Mouse (Mus musculus) neutrophil, adult 83 days (primary cell): Measurements from ENCODE around the gene Mta1. TPM values are rescaled to one million over a fixed set of nuclear protein-coding genes. Genes with fewer than 3 reads are reported as not detected.

Experiments used
- total RNA-seq, 2 experiments: library from RNA; stranded (reverse); gene quantifications; one replicate each; pipeline ENCODE4 v1.2.4; 2023

Gene Mta1
- 10 to 100 TPM; 27.7 to 27.9 TPM for total RNA-seq

GRCm38 (mm10) chr12:113097749-113098281 lies at the start of gene Mta1:
Gene Mta1, plus strand, starts transcription at chr12:113098278.

GRCm38 (mm10) chr12:113074329-113075062 lies 23.6 kb upstream of the Mta1 start, which contains the start of gene Tex22:
Gene Tex22, plus strand, starts transcription at chr12:113074502.

GRCm38 (mm10) chr12:113139908-113140615 lies 42.0 kb downstream of the Mta1 start, which contains the start of gene Crip2:
Gene Crip2, plus strand, starts transcription at chr12:113140236.

GRCm38 (mm10) chr12:113146112-113147057 lies 48.3 kb downstream of the Mta1 start, which contains the start of gene Crip1:
Gene Crip1, plus strand, starts transcription at chr12:113146316.

GRCm38 (mm10) chr12:113155887-113156539 lies 57.9 kb downstream of the Mta1 start, which contains the start of gene Tedc1:
Gene Tedc1, plus strand, starts transcription at chr12:113156421.

GRCm38 (mm10) chr12:113185442-113186291 lies 87.6 kb downstream of the Mta1 start, which contains the start of gene Tmem121:
Gene Tmem121, plus strand, starts transcription at chr12:113185930.

Other genes starting within 250 kb of the Mta1 start
- 10 to 100 TPM; 21.7 to 22.3 TPM for gene Gpr132, start 230.1 kb upstream of the Mta1 start, total RNA-seq
- gene Jag2, start 168.5 kb upstream of the Mta1 start, total RNA-seq = under 1 TPM; 0.26 to 0.90 TPM
- gene Nudt14, start 156.2 kb upstream of the Mta1 start, total RNA-seq = 1 to 10 TPM; 6.9 to 8.8 TPM
- 1 to 10 TPM; 3.4 to 5.5 TPM for gene Btbd6, start 121.8 kb upstream of the Mta1 start, total RNA-seq
- gene Brf1, start 97.6 kb upstream of the Mta1 start, total RNA-seq = 10 to 100 TPM; 62.7 to 67.4 TPM
- 10 to 100 TPM; 60.4 to 61.1 TPM for gene Pacs2, start 83.8 kb upstream of the Mta1 start, total RNA-seq
- gene Tex22, start 23.8 kb upstream of the Mta1 start, total RNA-seq = under 1 TPM; 0.37 to 0.49 TPM
- 1 to 10 TPM; 4.0 to 6.7 TPM for gene Crip2, start 42.0 kb downstream of the Mta1 start, total RNA-seq
- gene Crip1, start 48.0 kb downstream of the Mta1 start, total RNA-seq = 100 to 1,000 TPM; 588 to 649 TPM
- gene Tedc1, start 58.1 kb downstream of the Mta1 start, total RNA-seq = 10 to 100 TPM; 11.5 to 15.8 TPM
- not detected for gene Tmem121, start 87.7 kb downstream of the Mta1 start, total RNA-seq